Mouse (Mus musculus): ENCODE data around the gene Tcp11l1.

The Tcp11l1 gene

GRCm38 (mm10) chr2:104710670-104711370 is 1.1 kb downstream of the Tcp11l1 start:
- no peak for DNase-seq

DNA sequence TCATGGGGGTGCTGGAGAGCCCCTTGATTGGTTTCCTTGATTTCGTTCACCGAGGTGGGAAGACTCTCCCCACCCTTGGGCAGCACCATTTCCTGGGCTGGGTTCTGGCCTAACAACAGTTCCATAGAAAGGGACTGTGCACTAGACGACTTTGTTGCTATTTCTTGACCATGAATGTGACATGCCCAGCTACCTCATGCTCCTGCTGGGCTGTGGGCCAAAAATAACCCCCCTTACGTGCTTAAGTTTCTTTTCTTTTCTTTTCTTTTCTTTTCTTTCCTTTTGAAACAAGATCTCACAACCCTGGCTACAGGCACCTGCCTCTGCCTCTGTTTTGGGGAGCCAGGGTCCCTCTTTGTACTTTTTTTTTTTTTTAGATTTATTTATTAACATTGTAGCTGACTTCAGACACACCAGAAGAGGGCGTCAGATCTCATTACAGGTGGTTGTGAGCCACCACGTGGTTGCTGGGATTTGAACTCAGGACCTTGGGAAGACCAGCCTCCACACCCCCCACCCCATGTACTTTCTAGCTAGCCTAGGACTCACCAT is 2.1 kb downstream of the Tcp11l1 start:
- DNase-seq = no peak

GRCm38 (mm10) chr2:104704355-104704754 is 7.6 kb downstream of the Tcp11l1 start:
- DNase-seq = no peak

- no peak for DNase-seq
Observed at GRCm38 (mm10) chr2:104703158-104703557, 8.8 kb downstream of the Tcp11l1 start.

- no peak for DNase-seq
Observed at GRCm38 (mm10) chr2:104699659-104700058, 12.3 kb downstream of the Tcp11l1 start.

GRCm38 (mm10) chr2:104692551-104692950 is 19.4 kb downstream of the Tcp11l1 start:
- no peak for DNase-seq

DNA sequence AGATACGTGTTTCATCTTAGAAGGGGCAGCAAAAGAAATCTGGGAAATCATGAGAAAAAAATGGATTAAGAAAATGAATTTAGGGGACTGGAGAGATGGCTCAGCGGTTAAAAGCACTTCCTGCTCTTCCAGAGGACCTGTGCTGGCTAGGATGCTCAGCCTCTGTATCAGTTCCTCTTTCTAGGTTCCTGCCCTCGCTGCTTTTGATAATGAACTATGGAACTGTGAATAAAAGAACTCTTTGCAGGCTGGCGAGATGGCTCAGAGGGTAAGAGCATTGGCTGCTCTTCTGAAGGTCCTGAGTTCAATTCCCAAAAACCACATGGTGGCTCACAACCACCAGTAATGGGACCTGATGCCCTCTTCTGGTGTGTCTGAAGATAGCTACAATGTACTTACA is 21.2 kb downstream of the Tcp11l1 start:
- no peak for DNase-seq

- no peak for DNase-seq
Observed at GRCm38 (mm10) chr2:104688724-104689123, 23.2 kb downstream of the Tcp11l1 start.

DNA sequence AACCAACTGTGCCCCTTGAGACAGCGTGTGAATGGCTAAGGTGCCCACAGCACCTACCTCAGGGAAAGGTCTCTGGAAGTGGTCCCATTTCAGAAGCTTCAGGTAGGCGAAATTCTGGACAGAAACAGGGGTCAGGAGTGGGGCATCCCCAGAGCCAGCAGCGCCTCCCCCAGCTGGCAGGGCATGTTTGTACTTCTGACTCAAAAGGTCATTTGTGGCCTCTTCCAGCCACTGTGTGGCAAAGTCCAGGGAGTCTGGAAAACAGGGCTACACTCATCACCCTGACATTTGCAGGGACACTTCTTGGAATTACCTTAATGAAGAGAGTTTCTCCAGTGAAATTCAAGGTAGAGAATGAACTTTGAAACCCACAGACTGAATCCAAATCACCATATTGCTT is 23.6 kb downstream of the Tcp11l1 start:
- no peak for DNase-seq

- no peak for DNase-seq
Observed at GRCm38 (mm10) chr2:104687261-104687660, 24.7 kb downstream of the Tcp11l1 start.

DNA sequence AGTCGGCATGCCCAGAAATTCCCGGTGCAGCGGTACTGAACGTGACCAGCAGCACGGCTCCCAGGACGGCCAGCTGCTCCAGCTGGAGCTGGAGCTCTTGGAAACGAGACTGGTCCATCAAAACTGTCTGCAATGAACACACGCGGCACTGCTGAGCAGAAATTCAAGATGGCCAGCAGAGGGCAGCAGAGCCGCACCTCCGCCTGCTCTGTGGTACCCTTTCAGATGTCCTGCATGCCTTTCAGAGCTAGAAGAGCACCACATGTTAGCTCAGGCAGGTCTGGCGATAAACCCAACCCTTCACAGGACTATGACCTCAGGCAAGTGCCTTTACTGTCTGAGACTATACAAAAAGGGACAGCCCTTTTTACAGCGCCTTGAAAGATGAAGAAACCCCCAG is 26.6 kb downstream of the Tcp11l1 start:
- DNase-seq = peak; percentile 88

DNA sequence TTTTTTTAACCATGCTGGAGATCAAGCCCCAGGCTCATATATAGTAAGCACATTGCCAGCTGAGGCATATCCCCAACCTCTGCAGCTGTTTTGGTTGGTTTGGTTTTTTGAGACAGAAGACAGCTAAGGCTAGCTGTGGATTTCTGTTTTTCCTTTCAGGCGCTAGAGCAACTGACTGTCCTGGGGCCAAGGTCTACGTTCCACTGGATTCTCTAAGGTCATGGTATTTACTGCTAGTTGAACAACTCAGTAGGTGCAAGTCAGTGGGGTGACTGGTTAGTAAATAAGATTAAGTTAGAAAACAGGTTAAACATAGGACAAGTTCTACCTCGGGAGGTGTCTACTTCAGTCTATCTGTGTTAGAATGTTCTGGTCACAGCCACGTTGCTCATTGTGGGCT is 27.2 kb downstream of the Tcp11l1 start:
- DNase-seq = no peak

DNA sequence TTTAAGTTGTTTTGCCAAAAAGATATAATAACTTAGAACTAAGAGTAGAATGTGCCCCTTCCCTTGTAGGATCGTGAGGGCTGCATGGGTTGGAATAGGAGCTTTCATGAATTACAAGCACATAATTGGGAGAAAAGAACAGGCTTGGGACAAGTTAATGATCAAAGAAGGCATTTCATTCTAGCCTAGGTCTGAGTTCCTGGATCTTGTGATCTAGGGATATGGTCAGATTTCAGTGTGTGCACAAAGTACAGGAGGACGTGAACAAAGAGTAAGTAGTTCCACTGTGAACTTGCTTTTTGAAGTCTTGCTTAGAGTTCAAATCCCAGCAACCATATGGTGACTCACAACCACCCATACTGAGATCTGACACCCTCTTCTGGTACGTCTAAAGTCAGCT is 34.6 kb downstream of the Tcp11l1 start:
- DNase-seq = no peak

DNA sequence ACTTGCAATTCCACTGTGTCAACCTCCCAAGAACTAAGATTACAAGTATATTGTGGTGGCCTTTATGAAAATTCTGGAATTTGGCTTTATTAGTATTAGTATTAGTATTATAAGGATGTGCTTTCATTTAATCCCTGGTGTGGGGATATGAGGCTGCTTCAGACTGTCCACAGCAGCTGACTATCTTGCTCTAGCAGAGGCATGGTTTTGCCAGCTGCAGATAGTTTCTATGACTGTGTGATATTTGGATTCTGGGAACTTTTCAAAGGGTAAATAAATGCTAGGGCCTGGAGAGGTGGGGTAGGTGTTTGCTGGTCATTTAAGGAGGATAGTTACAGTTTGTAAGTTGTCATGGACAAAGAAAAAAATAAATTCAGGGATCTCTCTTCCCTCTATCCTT is 40.2 kb downstream of the Tcp11l1 start:
- no peak for DNase-seq

- DNase-seq = no peak
Observed at GRCm38 (mm10) chr2:104669122-104669804, 42.7 kb downstream of the Tcp11l1 start.

DNA sequence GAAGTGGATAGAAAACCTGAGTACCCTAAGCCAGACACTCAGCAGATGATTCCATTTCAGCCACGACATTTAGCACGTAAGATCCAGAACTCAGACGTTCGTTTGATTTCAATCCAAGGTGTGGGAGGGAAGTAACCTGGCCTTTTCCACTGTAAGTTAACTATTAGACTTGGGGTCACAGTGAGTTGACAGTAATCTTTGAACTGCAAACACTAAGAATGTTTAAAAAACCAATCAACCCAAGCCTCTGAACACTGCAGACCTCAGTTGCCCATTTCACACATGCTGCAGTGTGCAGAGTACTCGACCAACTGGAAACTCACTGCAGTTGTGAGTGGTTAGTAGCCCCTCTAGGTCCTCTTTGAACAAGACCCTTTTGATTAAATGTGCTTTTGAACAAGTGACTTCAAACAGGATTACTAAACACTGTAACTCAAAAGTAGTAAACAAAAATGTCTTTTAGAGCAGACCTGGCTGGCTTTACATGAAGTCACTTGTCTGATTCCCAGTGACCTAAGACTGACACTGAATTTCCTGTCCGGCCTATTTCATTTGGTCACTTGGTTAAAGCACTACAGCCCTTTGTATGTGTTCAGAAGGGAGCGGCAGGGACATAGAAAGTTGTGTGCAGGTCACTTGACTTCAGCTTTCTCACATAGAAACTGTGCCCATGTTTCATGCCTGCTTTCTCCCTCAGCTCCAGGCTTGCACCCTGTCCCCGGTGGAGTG is 48.4 kb downstream of the Tcp11l1 start:
- no peak for DNase-seq

GRCm38 (mm10) chr2:104658659-104659058 is 53.3 kb downstream of the Tcp11l1 start:
- no peak for DNase-seq

- no peak for DNase-seq
Observed at GRCm38 (mm10) chr2:104615985-104616711, 95.8 kb downstream of the Tcp11l1 start.

DNA sequence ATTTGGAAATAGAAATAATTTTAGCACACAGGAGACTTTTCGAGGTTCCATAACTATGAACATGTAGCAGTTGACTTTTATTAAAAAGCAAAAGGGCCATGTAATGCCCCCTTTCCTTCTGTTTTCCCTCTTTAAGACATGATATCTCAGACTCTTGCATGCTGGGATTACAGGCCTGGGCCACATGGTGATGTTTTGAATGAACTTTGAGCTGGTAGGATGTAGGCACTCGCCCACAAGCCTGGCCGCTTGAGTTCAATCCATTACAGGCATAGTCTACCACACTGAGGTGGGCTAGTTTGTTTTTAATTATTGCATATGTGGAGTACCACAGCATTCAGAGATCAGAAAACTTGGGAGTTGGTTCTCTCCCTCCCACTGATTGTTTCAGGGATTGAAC is 97.2 kb downstream of the Tcp11l1 start:
- DNase-seq = no peak

Data from retina, postnatal 1 day (tissue).